7 mouse cellular contexts compared by ENCODE assay signal in genomic region chr17:57166800-57167791, GRCm38 (mm10). TPM values are rescaled to one million over a fixed set of nuclear protein-coding genes. Genes with fewer than 3 reads are reported as not detected.
DNase-seq lines count a peak whose midpoint lies in the region; ATAC-seq and TF ChIP-seq lines count a peak whose summit lies in the region.

No protein-coding gene starts in this region.

- H3K4me1 ChIP-seq in embryonic facial prominence, embryonic 11.5 days (ENCODE audit: control insufficient read depth, insufficient read depth, low read length), result no peaks in the 10 kb centered on the region
- peaks cover 4% of the 10 kb centered on the region for H3K4me1 ChIP-seq in limb, embryonic 10.5 days
- no peaks in the 10 kb centered on the region for H3K4me1 ChIP-seq in midbrain, embryonic 15.5 days
- no peaks in the 10 kb centered on the region; the same call in 1 of the 2 replicates for H3K4me1 ChIP-seq in spleen, adult 2 months (ENCODE audit: control insufficient read depth, insufficient read depth, insufficient read length)

- H3K4me3 ChIP-seq in embryonic facial prominence, embryonic 11.5 days (ENCODE audit: low read depth, low read length), result no peak overlapping the region
- H3K4me3 ChIP-seq in limb, embryonic 10.5 days, result 0 out of 2 replicates have a peak overlapping the region, but pooled peaks have one; percentile 8
- H3K4me3 ChIP-seq in midbrain, embryonic 15.5 days, result no peak overlapping the region
- no peak overlapping the region for H3K4me3 ChIP-seq in spleen, adult 2 months (ENCODE audit: extremely low read depth, insufficient read depth, insufficient read length)

- peak; percentile 92 for DNase-seq in adrenal gland, postnatal 14 days
- DNase-seq in embryonic facial prominence, embryonic 11.5 days (ENCODE audit: low spot score), result peak; percentile 87
- peak; percentile 81 to 94 for DNase-seq in heart, adult 18-20 months
- DNase-seq in kidney, adult 18-20 months, result peak; percentile 89
- DNase-seq in limb, embryonic 10.5 days (ENCODE audit: low spot score), result peak; percentile 95
- DNase-seq in spleen, adult 2 months (ENCODE audit: low read depth in 1 of 2, low spot score in 2 of 2), result peak; percentile 32 to 79

- TF ChIP-seq POLR2A in spleen, adult 2 months (IDR thresholded peaks at IDR 0.05; ENCODE audit: low read depth, low read length), result no peak

- no peaks in the 10 kb centered on the region for H3K9me3 ChIP-seq in embryonic facial prominence, embryonic 11.5 days (replicated peaks; ENCODE audit: control insufficient read depth, low read length)
- H3K9me3 ChIP-seq in limb, embryonic 10.5 days (replicated peaks), result no peaks in the 10 kb centered on the region
- no peaks in the 10 kb centered on the region for H3K9me3 ChIP-seq in midbrain, embryonic 15.5 days

- no peak overlapping the region for H3K27ac ChIP-seq in embryonic facial prominence, embryonic 11.5 days (replicated peaks; ENCODE audit: low read depth, low read length)
- no peak overlapping the region for H3K27ac ChIP-seq in limb, embryonic 10.5 days
- H3K27ac ChIP-seq in midbrain, embryonic 15.5 days, result no peak overlapping the region
- H3K27ac ChIP-seq in spleen, adult 2 months (ENCODE audit: insufficient read depth, low read length), result no peak overlapping the region

- H3K4me2 ChIP-seq in embryonic facial prominence, embryonic 11.5 days (ENCODE audit: low read depth, low read length), result no peak overlapping the region
- no peak overlapping the region for H3K4me2 ChIP-seq in midbrain, embryonic 15.5 days

- no peak overlapping the region for H3K9ac ChIP-seq in embryonic facial prominence, embryonic 11.5 days (replicated peaks; ENCODE audit: low read length)
- H3K9ac ChIP-seq in midbrain, embryonic 15.5 days, result no peak overlapping the region

- peak; percentile 72 for ATAC-seq in embryonic facial prominence, embryonic 11.5 days (replicated peaks; ENCODE audit: insufficient number of reproducible peaks, low FRiP score, low TSS enrichment, low read depth)
- ATAC-seq in midbrain, embryonic 15.5 days (replicated peaks), result peak; percentile 82

- no peaks in the 10 kb centered on the region for H3K36me3 ChIP-seq in embryonic facial prominence, embryonic 11.5 days (replicated peaks; ENCODE audit: control insufficient read depth, insufficient read depth, low read depth, low read length)
- H3K36me3 ChIP-seq in limb, embryonic 10.5 days, result no peaks in the 10 kb centered on the region
- H3K36me3 ChIP-seq in midbrain, embryonic 15.5 days (replicated peaks), result no peaks in the 10 kb centered on the region
- no peaks in the 10 kb centered on the region for H3K36me3 ChIP-seq in spleen, adult 2 months (ENCODE audit: control insufficient read depth, insufficient read depth, low read length)

- H3K27me3 ChIP-seq in embryonic facial prominence, embryonic 11.5 days (ENCODE audit: control insufficient read depth, insufficient read depth, low read length), result no peaks in the 10 kb centered on the region
- H3K27me3 ChIP-seq in limb, embryonic 10.5 days (ENCODE audit: low read depth, poor library complexity, severe bottlenecking), result no peaks in the 10 kb centered on the region
- H3K27me3 ChIP-seq in midbrain, embryonic 15.5 days (replicated peaks), result no peaks in the 10 kb centered on the region
- H3K27me3 ChIP-seq in spleen, adult 2 months (ENCODE audit: control insufficient read depth, insufficient read depth, low read length), result no peaks in the 10 kb centered on the region; the same call in 1 of the 2 replicates

- WGBS in embryonic facial prominence, embryonic 11.5 days, result 13% methylated on average over 11 of the region's 11 CpGs
- WGBS in limb, embryonic 10.5 days, result 9% methylated on average over 11 of the region's 11 CpGs
- 10% methylated on average over 11 of the region's 11 CpGs for WGBS in midbrain, embryonic 15.5 days
- 19% methylated on average over 10 of the region's 11 CpGs for WGBS in spleen, adult 2 months

- TF ChIP-seq CTCF in spleen, adult 2 months (IDR thresholded peaks at IDR 0.05; ENCODE audit: extremely low read depth, insufficient read depth, insufficient read length, insufficient replicate concordance), result peak; percentile 95

RNA-seq across cellular contexts. Expression of gene Cd70, which starts 17.5 kb away (rescaled TPM):
- not detected in 2 replicates for total RNA-seq in adrenal gland, postnatal 14 days (2021)
- not detected in 2 replicates for polyA plus RNA-seq in embryonic facial prominence, embryonic 11.5 days (2014; fragmentation: Nextera tagmentation; extraction: Ambion mirVana)
- not detected for total RNA-seq in heart, adult 18-20 months (2021)
- polyA plus RNA-seq in limb, embryonic 10.5 days (2016; fragmentation: Nextera tagmentation; extraction: Ambion mirVana), result not detected in 2 replicates
- polyA plus RNA-seq in midbrain, embryonic 15.5 days (2015; fragmentation: Nextera tagmentation; extraction: Ambion mirVana), result 1.1 and 1.2 TPM in 2 replicates
- 0.36 and 0.55 TPM in 2 replicates for polyA plus RNA-seq in spleen, adult 2 months (2012; rRNA removed)

RNA-seq across cellular contexts. Expression of gene Tnfsf14, which starts 26.9 kb away (rescaled TPM):
- total RNA-seq in adrenal gland, postnatal 14 days (2021), result 0.19 and 0.53 TPM in 2 replicates
- polyA plus RNA-seq in embryonic facial prominence, embryonic 11.5 days (2014; fragmentation: Nextera tagmentation; extraction: Ambion mirVana), result 0.25 TPM in 1 of 2 replicates, not detected in the other
- total RNA-seq in heart, adult 18-20 months (2021), result under 1 TPM in 1 of 2 experiments, not detected in 1; 0.36 TPM
- 0.15 TPM in 2 replicates for polyA plus RNA-seq in limb, embryonic 10.5 days (2016; fragmentation: Nextera tagmentation; extraction: Ambion mirVana)
- not detected in 2 replicates for polyA plus RNA-seq in midbrain, embryonic 15.5 days (2015; fragmentation: Nextera tagmentation; extraction: Ambion mirVana)
- polyA plus RNA-seq in spleen, adult 2 months (2012; rRNA removed), result 6.1 and 7.9 TPM in 2 replicates
